Mouse (Mus musculus) heart, postnatal 25 days (tissue): ENCODE data around the gene Spns2. TPM values are rescaled to one million over a fixed set of nuclear protein-coding genes. Genes with fewer than 3 reads are reported as not detected.

Experiments used
- total RNA-seq, 2 experiments: library from RNA; stranded (reverse); gene quantifications; 2 replicates each; pipeline ENCODE4 v1.2.3; 2021

Spns2 gene
- total RNA-seq, 2 experiments from 2014 or later = 9.2 to 12.9 TPM

Other genes starting within 250 kb of the Spns2 start
- not detected for gene Slc13a5, start 222.7 kb downstream of the Spns2 start, total RNA-seq
- gene Xaf1, start 188.3 kb downstream of the Spns2 start, total RNA-seq = 10 to 100 TPM; 10.7 to 12.0 TPM
- gene Fbxo39, start 175.5 kb downstream of the Spns2 start, total RNA-seq = not detected
- gene Tekt1, start 127.5 kb downstream of the Spns2 start, total RNA-seq = not detected
- gene Smtnl2, start 78.2 kb downstream of the Spns2 start, total RNA-seq = 10 to 100 TPM; 19.0 to 21.6 TPM
- gene Ggt6, start 54.4 kb downstream of the Spns2 start, total RNA-seq = under 1 TPM in 1 of 2 experiments, not detected in 1; 0.31 TPM
- gene Mybbp1a, start 48.5 kb downstream of the Spns2 start, total RNA-seq = 10 to 100 TPM; 40.9 to 42.8 TPM
- not detected for gene Spns3, start 60.6 kb upstream of the Spns2 start, total RNA-seq
- gene Ube2g1, start 117.4 kb upstream of the Spns2 start, total RNA-seq = 10 to 100 TPM; 63.6 to 66.5 TPM
- 10 to 100 TPM; 16.6 to 18.5 TPM for gene Ankfy1, start 200.1 kb upstream of the Spns2 start, total RNA-seq